Mouse (Mus musculus) bone marrow macrophage, adult 2 months (primary cell): ENCODE data around the gene Rab25.

Source experiments
- CTCF ChIP-seq: IDR thresholded peaks from 2 replicates; pipeline ENCODE4 v1.5.1; 2012; ENCODE audit warnings: low read depth, mild to moderate bottlenecking, low read length, moderate library complexity
- POLR2A ChIP-seq: IDR thresholded peaks from 2 replicates; pipeline ENCODE4 v1.6.1; 2012; ENCODE audit warnings: mild to moderate bottlenecking, low read depth, low read length, borderline replicate concordance

DNA sequence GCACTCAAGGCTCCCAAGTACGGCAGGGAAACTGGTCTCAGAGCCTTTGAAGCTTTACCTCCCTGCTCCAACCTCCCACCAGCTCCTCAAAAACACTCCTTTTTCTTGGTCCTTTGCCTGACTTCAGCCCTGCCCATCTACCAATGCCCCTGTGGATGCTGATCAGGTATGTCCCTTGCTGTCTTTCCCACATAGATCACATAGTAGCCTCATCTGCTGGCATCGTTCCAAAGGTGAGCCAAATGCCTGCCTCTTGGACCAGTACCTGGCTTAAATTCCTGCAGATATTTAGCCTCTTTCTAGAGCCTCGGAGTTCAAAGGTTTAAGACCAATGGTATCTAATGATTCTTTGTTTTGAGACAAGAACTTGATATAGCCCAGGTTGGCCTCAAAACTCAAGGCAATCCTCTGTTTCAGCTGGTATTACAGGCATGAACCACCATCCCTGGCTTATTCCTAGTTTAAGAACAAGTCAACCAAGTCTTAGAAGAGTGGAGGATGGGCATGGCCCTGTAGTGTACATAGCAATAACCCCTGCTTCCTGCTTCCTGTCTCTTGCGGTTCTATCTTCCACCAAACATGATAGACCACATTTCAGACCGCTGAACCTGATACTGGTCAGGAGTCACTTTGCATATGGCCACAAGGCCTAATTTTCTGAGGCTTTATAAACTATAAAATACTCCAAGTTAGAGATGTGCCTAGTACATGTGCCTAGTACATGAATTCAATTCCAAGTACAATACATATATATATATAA is 4.3 kb downstream of the Rab25 start:
- TF ChIP-seq CTCF (no peak), POLR2A (no peak)
